Mouse (Mus musculus): ENCODE data around the gene Grhl3. TPM values are rescaled to one million over a fixed set of nuclear protein-coding genes. Genes with fewer than 3 reads are reported as not detected.

Gene Grhl3
- polyA plus RNA-seq, 1 experiment from 2014 or later: 0.39 TPM

DNA sequence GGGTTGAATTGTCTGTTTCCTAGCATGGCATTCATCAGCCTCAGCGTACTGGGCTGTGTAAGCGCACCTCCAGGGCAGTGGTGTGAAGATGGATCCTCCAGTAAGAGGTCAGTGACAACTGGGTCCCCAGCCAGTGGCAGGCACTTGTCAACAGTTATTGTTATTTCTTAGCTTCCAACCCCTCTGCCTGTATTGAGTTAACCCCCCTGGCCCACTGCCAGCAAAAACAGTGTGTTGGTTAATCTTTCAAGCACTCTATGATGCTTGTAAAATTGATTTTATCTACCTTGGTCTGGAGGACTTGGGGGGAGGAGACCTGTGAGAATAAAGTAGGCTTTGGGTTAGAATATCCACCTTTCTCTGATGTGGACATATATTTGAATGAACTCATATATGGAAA is 29.1 kb downstream of the Grhl3 start:
- peaks cover 5% of the 10 kb centered on the region; the same call in 1 of the 2 replicates for H3K4me1 ChIP-seq (replicated peaks; ENCODE audit: control insufficient read depth, insufficient read depth, low read length)
- H3K27ac ChIP-seq (ENCODE audit: low read depth, low read length): no peak overlapping the region
- no peaks in the 10 kb centered on the region for H3K9me3 ChIP-seq (ENCODE audit: control insufficient read depth)
- H3K4me2 ChIP-seq (replicated peaks; ENCODE audit: low read depth): no peak overlapping the region
- H3K9ac ChIP-seq (ENCODE audit: low read depth, low read length): no peak overlapping the region
- H3K36me3 ChIP-seq (ENCODE audit: control insufficient read depth, insufficient read depth): no peaks in the 10 kb centered on the region
- no peak for ATAC-seq
- H3K4me3 ChIP-seq (ENCODE audit: low read depth, low read length): no peak overlapping the region
- no peaks in the 10 kb centered on the region for H3K27me3 ChIP-seq (replicated peaks; ENCODE audit: control insufficient read depth, insufficient read depth, low read length)
- WGBS: 87% methylated on average over 2 of the region's 2 CpGs
- no peak for TF ChIP-seq CTCF (IDR thresholded peaks at IDR 0.05; ENCODE audit: low read depth)

DNA sequence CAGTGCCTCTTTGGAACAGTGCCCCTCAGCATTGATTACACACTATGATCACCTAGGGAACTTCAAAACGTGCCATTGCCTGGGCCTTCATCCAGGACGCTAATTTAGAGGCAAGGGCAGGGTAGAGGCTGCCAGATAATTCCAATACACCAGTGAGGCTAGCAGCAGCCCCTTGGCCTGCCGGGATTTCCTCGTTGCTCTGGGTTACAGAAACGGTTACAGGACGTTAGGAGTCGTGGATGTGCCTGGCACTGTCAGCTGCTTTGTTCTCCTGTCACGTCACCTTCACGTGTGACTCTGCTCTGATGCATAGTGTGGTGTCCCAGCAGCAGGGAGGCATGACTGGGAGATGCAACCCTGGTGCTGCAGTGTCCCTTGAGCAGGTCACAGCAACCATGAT is 33.4 kb downstream of the Grhl3 start:
- no peak for ATAC-seq
- H3K4me1 ChIP-seq (replicated peaks; ENCODE audit: control insufficient read depth, insufficient read depth, low read length): peaks cover 5% of the 10 kb centered on the region; the same call in 1 of the 2 replicates
- H3K4me2 ChIP-seq (replicated peaks; ENCODE audit: low read depth): no peak overlapping the region
- no peak overlapping the region for H3K27ac ChIP-seq (ENCODE audit: low read depth, low read length)
- H3K9me3 ChIP-seq (ENCODE audit: control insufficient read depth): no peaks in the 10 kb centered on the region
- 78% methylated on average over 9 of the region's 9 CpGs for WGBS
- no peaks in the 10 kb centered on the region for H3K36me3 ChIP-seq (ENCODE audit: control insufficient read depth, insufficient read depth)
- no peak overlapping the region for H3K9ac ChIP-seq (ENCODE audit: low read depth, low read length)
- TF ChIP-seq CTCF (IDR thresholded peaks at IDR 0.05; ENCODE audit: low read depth): no peak
- no peak overlapping the region for H3K4me3 ChIP-seq (ENCODE audit: low read depth, low read length)
- no peaks in the 10 kb centered on the region for H3K27me3 ChIP-seq (replicated peaks; ENCODE audit: control insufficient read depth, insufficient read depth, low read length)

DNA sequence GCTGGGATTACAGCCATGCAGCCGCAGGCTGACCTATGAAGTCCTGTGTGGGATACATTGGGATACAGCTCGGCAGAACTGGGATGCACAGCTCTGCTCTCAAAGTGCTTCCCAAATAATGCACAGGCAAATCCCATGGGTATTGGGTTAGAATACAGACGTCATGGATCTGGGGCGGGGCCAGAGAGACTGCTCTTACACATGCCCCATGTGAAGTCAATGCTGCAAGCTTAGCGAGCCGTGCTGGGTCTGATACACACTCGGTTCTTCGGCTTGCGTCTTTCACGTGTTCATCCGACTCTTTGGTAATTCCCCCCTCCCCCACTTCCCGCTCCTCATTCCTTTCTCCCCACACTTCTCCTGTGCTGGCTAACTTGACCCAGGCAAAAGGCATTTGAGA is 34.4 kb downstream of the Grhl3 start:
- Histone ChIP-seq H3K4me1 (replicated peaks; ENCODE audit: control insufficient read depth, insufficient read depth, low read length) (no peaks in the 10 kb centered on the region), H3K9ac (ENCODE audit: low read depth, low read length) (no peak overlapping the region), H3K36me3 (ENCODE audit: control insufficient read depth, insufficient read depth) (no peaks in the 10 kb centered on the region), H3K27ac (ENCODE audit: low read depth, low read length) (no peak overlapping the region), H3K27me3 (replicated peaks; ENCODE audit: control insufficient read depth, insufficient read depth, low read length) (no peaks in the 10 kb centered on the region), H3K4me3 (ENCODE audit: low read depth, low read length) (no peak overlapping the region), H3K4me2 (replicated peaks; ENCODE audit: low read depth) (no peak overlapping the region), H3K9me3 (ENCODE audit: control insufficient read depth) (no peaks in the 10 kb centered on the region)
- no peak for TF ChIP-seq CTCF (IDR thresholded peaks at IDR 0.05; ENCODE audit: low read depth)
- 87% methylated on average over 12 of the region's 12 CpGs for WGBS
- no peak for ATAC-seq

DNA sequence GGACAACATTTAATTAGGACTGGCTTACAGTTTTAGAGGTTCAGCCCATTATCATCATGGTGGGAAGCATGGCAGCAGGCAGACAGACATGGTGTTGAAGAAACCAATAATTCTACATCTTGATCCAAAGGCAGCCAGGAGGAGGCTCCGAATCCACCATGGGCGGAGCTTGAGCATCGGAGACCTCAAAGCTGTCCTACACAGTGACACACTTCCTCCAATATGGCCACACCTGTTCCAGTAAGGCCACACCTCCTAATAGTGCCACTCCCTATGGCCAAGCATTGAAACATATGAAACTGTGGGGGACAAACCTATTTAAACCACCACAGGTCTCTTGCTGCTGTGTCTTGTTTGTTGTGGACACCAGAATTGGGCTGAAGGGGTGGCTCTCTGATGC is 38.4 kb downstream of the Grhl3 start:
- Histone ChIP-seq H3K4me3 (ENCODE audit: low read depth, low read length) (no peak overlapping the region), H3K9me3 (ENCODE audit: control insufficient read depth) (no peaks in the 10 kb centered on the region), H3K27me3 (replicated peaks; ENCODE audit: control insufficient read depth, insufficient read depth, low read length) (no peaks in the 10 kb centered on the region), H3K4me2 (replicated peaks; ENCODE audit: low read depth) (no peak overlapping the region), H3K4me1 (replicated peaks; ENCODE audit: control insufficient read depth, insufficient read depth, low read length) (no peaks in the 10 kb centered on the region), H3K9ac (ENCODE audit: low read depth, low read length) (no peak overlapping the region), H3K36me3 (ENCODE audit: control insufficient read depth, insufficient read depth) (no peaks in the 10 kb centered on the region), H3K27ac (ENCODE audit: low read depth, low read length) (no peak overlapping the region)
- WGBS: 92% methylated on average over 3 of the region's 3 CpGs
- no peak for ATAC-seq
- no peak for TF ChIP-seq CTCF (IDR thresholded peaks at IDR 0.05; ENCODE audit: low read depth)

DNA sequence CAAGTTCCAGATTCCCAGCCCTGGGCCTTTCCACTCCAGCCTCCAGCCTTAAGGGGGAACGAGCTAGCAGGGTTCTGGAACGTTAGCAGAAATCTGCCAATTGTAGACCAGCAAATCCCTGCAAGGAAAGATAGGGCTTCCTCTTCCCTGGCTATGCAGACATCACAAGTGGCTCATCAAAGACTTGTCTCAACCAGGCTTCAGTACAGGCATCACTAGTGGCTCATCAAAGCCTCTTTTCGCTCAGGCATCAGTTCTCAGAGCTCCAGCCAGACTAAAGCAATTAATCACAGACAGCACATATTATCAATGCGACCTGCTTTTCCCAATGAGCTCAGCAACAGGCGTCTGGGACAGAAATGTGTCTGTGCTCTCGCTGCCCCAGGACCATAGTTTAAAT is 40.4 kb downstream of the Grhl3 start:
- Histone ChIP-seq H3K9me3 (ENCODE audit: control insufficient read depth) (no peaks in the 10 kb centered on the region), H3K27ac (ENCODE audit: low read depth, low read length) (no peak overlapping the region), H3K9ac (ENCODE audit: low read depth, low read length) (no peak overlapping the region), H3K4me3 (ENCODE audit: low read depth, low read length) (no peak overlapping the region), H3K4me2 (replicated peaks; ENCODE audit: low read depth) (no peak overlapping the region), H3K4me1 (replicated peaks; ENCODE audit: control insufficient read depth, insufficient read depth, low read length) (no peaks in the 10 kb centered on the region), H3K36me3 (ENCODE audit: control insufficient read depth, insufficient read depth) (no peaks in the 10 kb centered on the region), H3K27me3 (replicated peaks; ENCODE audit: control insufficient read depth, insufficient read depth, low read length) (no peaks in the 10 kb centered on the region)
- 73% methylated on average over 6 of the region's 6 CpGs for WGBS
- ATAC-seq: no peak
- TF ChIP-seq CTCF (IDR thresholded peaks at IDR 0.05; ENCODE audit: low read depth): no peak

DNA sequence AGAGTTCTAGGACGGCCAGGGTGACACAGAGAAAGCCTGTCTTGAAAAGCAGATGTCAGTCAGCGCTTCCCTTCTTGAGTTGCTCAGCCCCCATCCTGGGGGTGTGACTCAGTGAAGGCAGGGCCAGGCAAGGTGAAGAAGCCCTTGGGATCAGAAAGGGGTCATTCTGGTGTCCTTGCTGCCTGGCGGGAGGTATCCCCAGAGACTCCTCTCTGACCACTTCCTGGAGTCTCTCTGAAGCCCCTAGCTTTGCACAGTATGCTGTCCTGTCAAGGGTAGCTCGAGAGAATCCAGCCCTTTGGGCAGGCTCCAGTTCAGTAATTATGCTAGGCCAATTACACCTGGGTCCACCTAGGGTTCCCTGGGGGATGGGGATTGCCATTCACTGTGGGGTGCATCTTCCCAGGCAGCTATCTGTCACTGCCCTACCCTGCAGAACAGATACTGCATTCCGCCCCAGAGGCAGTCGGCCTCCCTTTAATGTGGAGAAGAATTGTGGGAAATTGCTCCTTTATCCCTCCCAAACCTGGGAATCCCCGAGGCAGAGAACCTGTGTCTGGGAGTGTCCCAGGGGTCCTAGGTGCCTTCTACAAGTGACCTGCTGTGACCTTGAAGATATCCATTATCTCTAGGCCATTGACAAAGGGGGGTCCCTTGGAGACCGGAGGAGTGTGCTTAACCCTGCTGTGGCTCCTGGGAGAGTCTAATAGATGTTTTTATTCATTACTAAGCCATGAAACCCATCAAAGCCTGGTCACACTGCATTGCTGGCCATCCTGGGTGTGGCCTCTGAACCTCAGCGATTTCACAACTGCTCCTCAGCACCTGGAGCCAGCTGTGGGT is 41.4 kb downstream of the Grhl3 start:
- H3K9ac ChIP-seq (ENCODE audit: low read depth, low read length): no peak overlapping the region
- H3K27me3 ChIP-seq (replicated peaks; ENCODE audit: control insufficient read depth, insufficient read depth, low read length): no peaks in the 10 kb centered on the region
- no peak overlapping the region for H3K4me3 ChIP-seq (ENCODE audit: low read depth, low read length)
- no peaks in the 10 kb centered on the region for H3K4me1 ChIP-seq (replicated peaks; ENCODE audit: control insufficient read depth, insufficient read depth, low read length)
- no peaks in the 10 kb centered on the region for H3K36me3 ChIP-seq (ENCODE audit: control insufficient read depth, insufficient read depth)
- TF ChIP-seq CTCF (IDR thresholded peaks at IDR 0.05; ENCODE audit: low read depth): no peak
- H3K27ac ChIP-seq (ENCODE audit: low read depth, low read length): no peak overlapping the region
- no peaks in the 10 kb centered on the region for H3K9me3 ChIP-seq (ENCODE audit: control insufficient read depth)
- no peak overlapping the region for H3K4me2 ChIP-seq (replicated peaks; ENCODE audit: low read depth)
- ATAC-seq: no peak
- WGBS: 55% methylated on average over 9 of the region's 9 CpGs

All from intestine, postnatal 0 days (tissue).